Mouse (Mus musculus) megakaryocyte, adult 5-6 weeks (primary cell): ENCODE results near the gene Ndufc2. TPM values are rescaled to one million over a fixed set of nuclear protein-coding genes. Genes with fewer than 3 reads are reported as not detected.
"Not testable (repeated sequence)": the region's sequence is repeated elsewhere in the genome, so short reads cannot be mapped to it uniquely, and the experiment has no call there.

Experiments used
- ATAC-seq: 2 replicates; pipeline ENCODE4 v1.8.0; 2016; ENCODE audit warnings: mild to moderate bottlenecking, inconsistent platforms; ENCODE audit not compliant: poor library complexity, severe bottlenecking
- total RNA-seq, 2 experiments: library from RNA; stranded (forward) in 1 of 2; stranded (reverse) in 1 of 2; fragments of 153-499, 151-499 nt in 1 of 2; fragments of 221-1000, 200-1000 nt in 1 of 2; gene quantifications; 2 replicates each; pipeline versions ENCODE4 v1.2.3 to v1.2.4; 2015 to 2017

Gene Ndufc2
- total RNA-seq, 2 experiments from 2014 or later = 155 to 237 TPM

DNA sequence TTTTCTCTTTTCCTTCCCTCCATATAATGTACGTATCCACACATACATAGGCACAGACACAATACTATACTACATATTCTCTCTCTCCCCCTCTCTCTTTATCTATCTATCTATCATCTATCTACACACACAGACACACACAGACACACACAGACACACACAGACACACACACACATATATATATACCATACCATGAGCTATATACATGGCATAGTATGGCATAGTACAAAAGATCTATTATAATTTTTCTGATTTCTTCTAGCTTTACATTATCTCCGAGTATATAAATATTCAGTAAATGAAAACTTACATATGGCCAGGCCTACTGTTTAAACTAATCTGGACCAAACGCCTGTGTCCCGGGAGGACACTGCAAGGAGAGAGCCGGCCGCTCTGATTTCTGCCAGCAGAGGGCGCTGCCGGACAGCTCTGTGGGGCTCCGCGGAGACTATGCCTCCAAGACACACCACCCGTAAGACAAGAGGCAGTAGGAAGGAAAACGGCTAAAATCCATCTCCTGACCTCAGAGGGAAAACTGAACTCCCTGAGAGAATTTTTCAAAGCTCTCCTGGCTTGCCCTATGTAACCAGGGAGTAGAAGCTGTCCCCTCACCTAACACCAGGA is 24.9 kb downstream of the Ndufc2 start:
- ATAC-seq = peak; percentile 95

- ATAC-seq = 0 out of 2 replicates have a peak, but pooled peaks have one; percentile 3
These were observed 26.8 kb downstream of the Ndufc2 start for GRCm38 (mm10) chr7:97426566-97426965.

GRCm38 (mm10) chr7:97427296-97427695 is 27.5 kb downstream of the Ndufc2 start:
- no peak for ATAC-seq

GRCm38 (mm10) chr7:97427778-97428420 is 28.1 kb downstream of the Ndufc2 start:
- ATAC-seq = no peak

DNA sequence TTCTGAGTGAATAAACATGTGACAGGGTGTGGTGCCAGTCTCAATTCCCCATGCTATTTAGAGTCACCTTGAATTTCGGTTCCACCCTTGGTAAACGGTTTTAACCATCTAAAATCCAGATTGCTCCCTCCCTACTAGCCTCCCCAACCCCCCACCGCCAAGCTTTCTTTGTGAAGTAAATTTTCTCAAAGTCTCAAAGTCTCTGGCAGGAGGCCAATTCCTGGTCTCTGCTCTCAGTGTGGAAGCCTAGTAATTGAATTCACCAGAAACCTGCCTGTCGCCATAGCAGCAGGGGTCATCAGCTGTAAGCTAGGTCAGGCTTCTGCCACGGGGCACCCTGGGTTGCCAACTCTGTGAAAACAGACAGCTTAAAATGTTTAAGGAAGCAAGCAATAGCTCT is 29.9 kb downstream of the Ndufc2 start:
- ATAC-seq = peak; percentile 43

DNA sequence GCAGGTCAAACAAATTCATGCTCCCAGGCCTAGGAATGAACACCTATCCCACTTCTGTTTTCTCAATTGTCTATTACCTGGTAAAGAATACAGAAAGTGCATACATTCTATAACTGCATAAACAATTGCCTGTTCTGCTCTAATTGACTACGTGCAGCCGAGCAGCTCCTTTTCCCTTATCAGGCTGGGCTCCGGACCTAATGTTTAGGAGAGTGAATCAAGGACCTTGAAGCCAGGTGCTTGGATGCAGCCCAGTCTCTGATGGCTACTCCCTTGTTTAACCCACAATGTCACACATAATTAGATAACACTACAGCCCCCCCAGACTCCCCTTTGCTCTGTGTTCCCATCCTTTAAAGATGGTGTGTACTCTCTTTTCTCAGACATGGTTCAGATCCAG is 33.7 kb downstream of the Ndufc2 start:
- not testable (repeated sequence) for ATAC-seq

- peak; percentile 60; the same call in 1 of the 2 replicates for ATAC-seq
These were observed 34.7 kb downstream of the Ndufc2 start for GRCm38 (mm10) chr7:97434517-97434916.

- ATAC-seq = peak; percentile 47; the same call in 1 of the 2 replicates
These were observed 39.2 kb downstream of the Ndufc2 start for GRCm38 (mm10) chr7:97438986-97439385.

GRCm38 (mm10) chr7:97446171-97446925 is 46.5 kb downstream of the Ndufc2 start:
- no peak for ATAC-seq

DNA sequence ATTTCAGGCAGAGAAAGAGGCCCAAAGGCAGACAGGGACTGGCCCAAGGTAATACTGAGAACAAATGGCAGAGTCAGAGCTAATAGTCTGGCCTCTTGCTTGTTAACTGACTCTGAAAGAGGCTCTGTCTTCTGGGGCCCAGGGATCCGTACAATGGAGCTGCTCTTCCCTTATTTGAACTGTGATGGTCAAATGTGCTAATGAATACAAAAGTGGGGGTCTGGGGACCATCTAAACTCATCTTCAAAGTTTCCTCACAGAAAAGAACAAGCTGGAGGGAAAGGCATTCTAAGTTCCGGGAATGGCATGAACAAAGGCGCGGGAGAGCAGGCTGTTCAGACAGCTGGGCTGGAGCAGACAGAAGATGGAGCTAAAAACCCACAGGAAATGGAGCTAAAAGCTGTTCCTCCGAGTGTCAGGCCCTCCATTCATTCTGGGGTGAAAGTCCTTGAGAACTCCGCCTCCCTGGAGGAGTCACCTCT is 47.3 kb downstream of the Ndufc2 start:
- no peak for ATAC-seq

DNA sequence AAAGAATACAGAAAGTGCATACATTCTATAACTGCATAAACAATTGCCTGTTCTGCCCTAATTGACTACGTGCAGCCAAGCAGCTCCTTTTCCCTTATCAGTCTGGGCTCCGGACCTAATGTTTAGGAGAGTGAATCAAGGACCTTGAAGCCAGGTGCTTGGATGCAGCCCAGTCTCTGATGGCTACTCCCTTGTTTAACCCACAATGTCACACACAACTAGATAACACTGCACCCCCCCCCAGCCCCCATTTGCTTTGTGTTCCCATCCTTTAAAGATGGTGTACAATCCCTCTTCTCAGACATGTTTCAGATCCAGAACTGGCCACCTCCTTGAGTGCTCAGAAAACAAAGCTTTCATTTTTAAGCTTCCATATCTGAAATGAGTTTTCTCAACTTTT is 51.2 kb downstream of the Ndufc2 start, which contains the start of gene Kctd14:
TSS of gene Kctd14 (plus strand) at position 301 of the 400 bp plus-strand sequence.
- not testable (repeated sequence) for ATAC-seq

- ATAC-seq = no peak
These were observed 52.4 kb downstream of the Ndufc2 start for GRCm38 (mm10) chr7:97452196-97452595.

GRCm38 (mm10) chr7:97453141-97453921 is 53.5 kb downstream of the Ndufc2 start:
- peak; percentile 77 for ATAC-seq

- no peak for ATAC-seq
These were observed 55.0 kb downstream of the Ndufc2 start for GRCm38 (mm10) chr7:97454795-97455194.

GRCm38 (mm10) chr7:97455577-97455976 is 55.8 kb downstream of the Ndufc2 start:
- peak; percentile 61 for ATAC-seq

Other genes starting within 250 kb of the Ndufc2 start
- 0.87 and 1.1 TPM in 2 replicates for gene Usp35, start 68.0 kb upstream of the Ndufc2 start, total RNA-seq (2015)
- gene Usp35, start 68.0 kb upstream of the Ndufc2 start, total RNA-seq (2017) = 0.66 and 0.77 TPM in 2 replicates
- 3.3 and 4.5 TPM in 2 replicates for gene Kctd21, start 67.7 kb upstream of the Ndufc2 start, total RNA-seq (2015)
- 1.8 and 2.3 TPM in 2 replicates for gene Kctd21, start 67.7 kb upstream of the Ndufc2 start, total RNA-seq (2017)
- gene Alg8, start 28.4 kb upstream of the Ndufc2 start, total RNA-seq (2015) = 40.5 and 45.2 TPM in 2 replicates
- gene Alg8, start 28.4 kb upstream of the Ndufc2 start, total RNA-seq (2017) = 29.9 and 41.7 TPM in 2 replicates
- not detected in 2 replicates for gene Thrsp, start 17.7 kb downstream of the Ndufc2 start, total RNA-seq (2015)
- gene Thrsp, start 17.7 kb downstream of the Ndufc2 start, total RNA-seq (2017) = not detected in 2 replicates
- 13.3 and 14.8 TPM in 2 replicates for gene Kctd14, start 51.3 kb downstream of the Ndufc2 start, total RNA-seq (2015)
- 3.9 and 4.9 TPM in 2 replicates for gene Kctd14, start 51.3 kb downstream of the Ndufc2 start, total RNA-seq (2017)
- 89.9 and 91.2 TPM in 2 replicates for gene Ints4, start 81.0 kb downstream of the Ndufc2 start, total RNA-seq (2015)
- 49.6 and 51.4 TPM in 2 replicates for gene Ints4, start 81.0 kb downstream of the Ndufc2 start, total RNA-seq (2017)
- 16.3 and 17.6 TPM in 2 replicates for gene Aamdc, start 179.5 kb downstream of the Ndufc2 start, total RNA-seq (2015)
- 22.9 and 23.9 TPM in 2 replicates for gene Aamdc, start 179.5 kb downstream of the Ndufc2 start, total RNA-seq (2017)
- gene Rsf1, start 179.9 kb downstream of the Ndufc2 start, total RNA-seq (2015) = 23.0 and 25.5 TPM in 2 replicates
- gene Rsf1, start 179.9 kb downstream of the Ndufc2 start, total RNA-seq (2017) = 28.6 and 36.5 TPM in 2 replicates